Mouse (Mus musculus) thymus, adult 2 months (tissue): ENCODE measurements around the gene Filip1. TPM values are rescaled to one million over a fixed set of nuclear protein-coding genes. Genes with fewer than 3 reads are reported as not detected.

Source experiments
- DNase-seq: peaks from one replicate; pipeline ENCODE4 v3.0.0; 2021
- H3K27ac ChIP-seq: fragments of 200-500 bp; 2 replicates; pipeline ENCODE4 v1.5.1; 2012; ENCODE audit warnings: low read length, control low read depth; ENCODE audit not compliant: control insufficient read depth, insufficient read depth
- H3K27me3 ChIP-seq: fragments of 200-500 bp; 2 replicates; pipeline ENCODE4 v1.6.1; 2012; ENCODE audit warnings: mild to moderate bottlenecking, low read length, moderate library complexity, mixed read lengths; ENCODE audit not compliant: control insufficient read depth, insufficient read depth
- H3K36me3 ChIP-seq: fragments of 200-500 bp; 2 replicates; pipeline ENCODE4 v1.6.1; 2012; ENCODE audit warnings: mild to moderate bottlenecking, low read length, moderate library complexity; ENCODE audit not compliant: control insufficient read depth, insufficient read depth
- H3K4me1 ChIP-seq: fragments of 200-500 bp; replicated peaks from 2 replicates; pipeline ENCODE4 v1.6.1; 2012; ENCODE audit warnings: low read length; ENCODE audit not compliant: control insufficient read depth, insufficient read depth
- H3K4me3 ChIP-seq: fragments of 200-500 bp; 2 replicates; pipeline ENCODE4 v1.5.1; 2012; ENCODE audit warnings: mild to moderate bottlenecking, low read length, control low read depth, moderate library complexity; ENCODE audit not compliant: control insufficient read depth, insufficient read depth
- CTCF ChIP-seq: fragments of 200-500 bp; IDR thresholded peaks from 2 replicates; pipeline ENCODE4 v1.5.1; 2012; ENCODE audit warnings: mild to moderate bottlenecking, control low read depth, low read length, moderate library complexity, borderline replicate concordance; ENCODE audit not compliant: control insufficient read depth, poor library complexity, insufficient read depth; ENCODE audit errors: extremely low read depth
- POLR2A ChIP-seq: fragments of 200-500 bp; IDR thresholded peaks from 2 replicates; pipeline ENCODE4 v1.6.1; 2012; ENCODE audit warnings: mild to moderate bottlenecking, low read length, control low read depth, moderate library complexity; ENCODE audit not compliant: control insufficient read depth, poor library complexity, insufficient read depth; ENCODE audit errors: extremely low read depth
- WGBS: fragments of 180-500 bp; shearing (Covaris S2); methylation state at CpG from one replicate; pipeline ENCODE4 v1.1.7; 2018; 5-methylcytosine and 5-hydroxymethylcytosine counted together
- polyA plus RNA-seq: library from polyadenylated mRNA; depleted of rRNA; stranded (reverse); fragments of >200 nt; gene quantifications from 2 replicates; pipeline ENCODE4 v1.2.3, GENCODE M21; 2012

The Filip1 gene
- polyA plus RNA-seq, 1 experiment: 0.90 TPM

DNA sequence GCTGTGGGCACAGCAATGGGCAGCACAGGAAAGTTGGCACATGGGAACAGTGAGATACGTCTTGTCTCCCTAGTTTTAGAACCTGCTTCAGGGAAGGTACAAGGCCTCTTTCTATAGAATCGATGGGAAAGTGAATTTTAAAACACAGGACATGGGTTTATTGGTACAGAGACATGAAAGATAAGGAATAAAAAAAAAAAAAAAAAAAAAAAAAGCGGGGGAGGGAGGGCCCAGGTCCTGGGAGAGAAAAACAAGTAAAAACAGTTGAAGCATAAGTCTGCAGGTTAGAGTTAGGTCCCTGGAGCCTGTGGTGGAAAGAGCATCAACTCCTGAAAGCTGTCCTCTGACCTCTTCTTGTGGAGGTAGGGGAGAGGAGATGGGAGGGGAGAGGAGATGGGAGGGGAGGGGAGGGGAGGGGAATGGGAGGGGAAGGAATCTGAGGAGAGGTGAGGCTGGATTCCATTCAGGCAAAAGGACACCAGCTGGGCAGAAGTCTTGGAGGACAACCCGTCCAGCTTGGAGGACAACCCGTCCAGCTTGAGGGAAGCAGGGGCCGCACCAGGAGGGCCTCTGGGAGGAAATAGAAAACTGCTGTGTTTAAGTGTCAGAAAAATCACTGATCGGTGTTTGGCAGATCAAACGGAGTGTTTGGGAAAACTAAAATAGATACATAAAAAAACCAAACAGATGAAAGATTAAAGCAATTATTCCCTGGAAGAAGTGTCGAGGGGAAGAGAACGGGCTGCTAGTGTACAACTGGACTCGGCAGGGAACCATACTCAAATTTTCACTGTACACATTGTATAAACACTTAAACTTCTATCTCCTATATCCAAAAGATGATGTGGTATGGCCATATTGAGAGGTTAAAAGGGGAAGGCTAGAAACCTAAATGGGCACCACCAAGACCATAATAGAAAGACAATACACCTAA, 201.4 kb downstream of the Filip1 start:
- WGBS: 87% methylated on average over 10 of the region's 11 CpGs
- H3K4me3 ChIP-seq: no peak overlapping the region
- H3K27ac ChIP-seq: no peak overlapping the region
- no peaks in the 10 kb centered on the region for H3K27me3 ChIP-seq
- H3K4me1 ChIP-seq: peaks cover 19% of the 10 kb centered on the region
- TF ChIP-seq CTCF (no peak), POLR2A (no peak)
- DNase-seq: no peak
- H3K36me3 ChIP-seq: no peaks in the 10 kb centered on the region

DNA sequence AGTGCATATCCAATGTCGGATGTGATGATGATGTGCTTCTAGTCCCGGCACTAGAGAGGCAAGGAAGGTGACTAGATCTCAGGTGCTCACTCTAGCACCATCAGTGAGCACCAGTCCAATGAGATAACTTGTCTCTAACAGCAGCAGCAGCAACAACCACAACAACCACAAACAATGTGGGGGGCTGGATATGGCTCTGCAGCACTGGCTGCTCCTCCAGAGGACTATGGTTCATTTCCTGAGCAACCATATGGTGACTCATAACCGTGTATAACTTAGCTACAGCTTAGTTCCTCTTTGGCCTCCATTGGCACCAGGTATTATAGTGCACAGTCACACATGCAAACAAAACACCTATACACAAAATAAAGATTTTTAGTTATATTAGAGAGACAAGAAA, 202.1 kb downstream of the Filip1 start:
- H3K4me1 ChIP-seq: peaks cover 12% of the 10 kb centered on the region
- DNase-seq: no peak
- TF ChIP-seq POLR2A (no peak), CTCF (no peak)
- no peaks in the 10 kb centered on the region for H3K36me3 ChIP-seq
- no peak overlapping the region for H3K27ac ChIP-seq
- 9% methylated on average over 3 of the region's 3 CpGs for WGBS
- no peak overlapping the region for H3K4me3 ChIP-seq
- H3K27me3 ChIP-seq: no peaks in the 10 kb centered on the region

DNA sequence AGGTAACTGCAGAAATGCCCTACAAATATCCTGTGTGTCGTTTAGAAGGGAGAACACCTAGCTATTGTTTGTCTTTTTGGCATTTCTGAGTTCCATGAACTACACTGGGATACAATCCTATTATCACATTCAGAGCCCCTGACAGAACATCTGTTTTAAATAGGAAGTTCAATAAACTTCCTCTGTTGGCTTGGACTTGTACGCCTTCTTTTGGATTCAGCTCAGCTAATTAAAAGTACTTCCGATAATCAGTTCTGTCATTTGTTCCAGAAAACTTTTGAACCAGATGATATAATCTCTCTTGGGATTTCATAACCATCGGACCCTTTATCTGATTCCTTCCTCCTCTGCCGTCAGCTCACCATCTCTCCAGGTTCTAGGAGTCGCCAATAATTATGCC, 203.2 kb downstream of the Filip1 start:
- Histone ChIP-seq H3K27ac (no peak overlapping the region), H3K4me3 (no peak overlapping the region), H3K4me1 (peaks cover 10% of the 10 kb centered on the region), H3K27me3 (no peaks in the 10 kb centered on the region), H3K36me3 (no peaks in the 10 kb centered on the region)
- TF ChIP-seq POLR2A (no peak), CTCF (no peak)
- WGBS: 81% methylated on average over 6 of the region's 6 CpGs
- DNase-seq: no peak

DNA sequence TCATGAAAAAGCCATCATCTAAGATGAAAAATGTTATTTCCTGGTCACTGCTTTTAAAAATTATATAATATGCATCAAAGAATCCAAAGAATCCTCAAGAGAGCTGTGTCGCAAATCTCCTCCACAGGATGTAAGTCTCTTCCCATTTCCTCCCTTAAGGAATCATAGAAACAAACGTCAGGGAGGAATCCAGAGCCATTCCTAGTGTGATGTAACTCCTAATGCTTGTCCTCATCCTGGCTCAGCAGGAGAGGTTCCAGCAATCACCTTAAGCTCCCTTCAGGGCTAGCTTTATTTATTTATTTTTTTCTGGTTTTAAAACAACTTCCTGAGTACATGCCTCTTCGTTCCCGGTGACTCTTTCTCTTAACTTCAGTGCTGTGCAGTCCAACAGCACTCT, 205.5 kb downstream of the Filip1 start:
- TF ChIP-seq CTCF (no peak), POLR2A (no peak)
- no peaks in the 10 kb centered on the region for H3K36me3 ChIP-seq
- DNase-seq: no peak
- H3K27me3 ChIP-seq: no peaks in the 10 kb centered on the region
- peaks cover 4% of the 10 kb centered on the region for H3K4me1 ChIP-seq
- 54% methylated on average over 4 of the region's 4 CpGs for WGBS
- H3K4me3 ChIP-seq: no peak overlapping the region
- no peak overlapping the region for H3K27ac ChIP-seq

DNA sequence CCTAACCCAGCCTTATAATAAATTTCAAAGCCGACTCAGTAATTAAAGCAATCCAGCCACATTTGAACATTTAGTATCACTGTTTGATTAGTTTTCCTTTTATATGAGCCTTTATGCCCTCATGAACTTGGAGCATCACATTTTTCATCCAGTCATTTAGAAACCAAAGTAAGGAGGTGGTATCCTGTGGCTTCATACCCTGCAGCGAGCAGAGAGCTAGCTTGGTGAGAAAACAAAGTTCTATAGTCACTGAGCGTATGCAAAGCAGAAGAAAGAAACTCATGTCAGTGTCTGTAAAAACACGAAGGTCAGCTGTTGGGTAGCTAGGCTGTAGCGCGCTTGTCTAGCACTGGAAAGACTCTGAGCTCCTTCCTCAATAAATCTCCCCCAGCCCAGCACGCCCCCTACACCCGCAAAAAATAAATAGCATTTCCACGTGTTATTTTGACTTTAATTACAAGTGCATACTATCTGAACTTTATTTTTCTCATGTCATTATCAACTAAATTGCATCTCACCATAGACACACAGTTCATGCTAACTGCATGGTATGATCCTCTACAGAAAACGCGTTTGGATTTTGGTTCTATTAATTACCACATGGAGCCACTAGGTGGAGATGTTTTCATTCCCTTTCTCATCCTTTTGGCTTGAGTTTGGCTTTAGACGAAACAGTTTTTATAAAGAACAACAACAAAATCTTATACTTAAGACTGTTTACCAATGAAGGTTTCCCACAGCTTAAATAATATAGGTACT, 206.2 kb downstream of the Filip1 start:
- Histone ChIP-seq H3K4me3 (no peak overlapping the region), H3K27me3 (no peaks in the 10 kb centered on the region), H3K4me1 (peaks cover 4% of the 10 kb centered on the region), H3K36me3 (no peaks in the 10 kb centered on the region), H3K27ac (no peak overlapping the region)
- 43% methylated on average over 12 of the region's 12 CpGs for WGBS
- TF ChIP-seq CTCF (no peak), POLR2A (no peak)
- no peak for DNase-seq

DNA sequence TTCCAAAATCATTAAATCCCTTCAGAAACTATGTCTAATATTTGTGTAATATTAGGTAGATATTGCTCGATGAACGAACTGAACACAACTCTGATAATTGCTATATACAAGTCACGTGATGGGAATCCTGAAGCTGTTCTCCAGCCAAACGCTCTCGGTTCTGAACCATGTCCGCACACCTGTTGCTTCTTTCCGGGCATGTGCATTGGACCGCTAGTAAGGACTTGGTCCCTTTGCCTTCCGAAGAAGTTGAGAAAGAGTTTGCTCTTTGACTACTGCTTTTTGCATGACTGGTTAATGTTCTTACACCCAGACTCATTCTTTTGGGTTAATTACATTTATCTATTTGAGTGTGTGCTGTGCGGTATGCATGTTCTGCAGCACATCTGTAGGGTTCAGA, 207.2 kb downstream of the Filip1 start:
- Histone ChIP-seq H3K4me1 (peaks cover 2% of the 10 kb centered on the region), H3K27me3 (no peaks in the 10 kb centered on the region), H3K4me3 (no peak overlapping the region), H3K36me3 (no peaks in the 10 kb centered on the region), H3K27ac (no peak overlapping the region)
- TF ChIP-seq CTCF (no peak), POLR2A (no peak)
- 97% methylated on average over 10 of the region's 10 CpGs for WGBS
- no peak for DNase-seq
